Mouse (Mus musculus): ENCODE measurements around the gene Ranbp17. TPM values are rescaled to one million over a fixed set of nuclear protein-coding genes. Genes with fewer than 3 reads are reported as not detected.

Ranbp17 gene
- polyA plus RNA-seq, 1 experiment from 2014 or later: 6.8 TPM

- Histone ChIP-seq H3K27me3 (replicated peaks; ENCODE audit: control insufficient read depth, insufficient read depth, low read length) (no peaks in the 10 kb centered on the region), H3K4me1 (replicated peaks; ENCODE audit: control insufficient read depth, insufficient read depth, low read length) (no peaks in the 10 kb centered on the region), H3K9ac (ENCODE audit: low read length) (no peak overlapping the region), H3K9me3 (ENCODE audit: control insufficient read depth, low read length) (no peaks in the 10 kb centered on the region), H3K36me3 (ENCODE audit: control insufficient read depth, insufficient read depth, low read length) (no peaks in the 10 kb centered on the region), H3K4me3 (ENCODE audit: low read depth, low read length) (no peak overlapping the region), H3K4me2 (ENCODE audit: low read length) (no peak overlapping the region), H3K27ac (ENCODE audit: low read depth) (no peak overlapping the region)
- WGBS: 84% methylated on average over 4 of the region's 4 CpGs
- ATAC-seq (replicated peaks; ENCODE audit: low FRiP score, low TSS enrichment, low read depth) (no peak), DNase-seq (ENCODE audit: low spot score) (no peak)
Measured at GRCm38 (mm10) chr11:33534541-33534940, 21.0 kb upstream of the Ranbp17 start.

GRCm38 (mm10) chr11:33533577-33533976 is 20.0 kb upstream of the Ranbp17 start:
- no peak overlapping the region for H3K4me3 ChIP-seq (ENCODE audit: low read depth, low read length)
- no peak overlapping the region for H3K4me2 ChIP-seq (ENCODE audit: low read length)
- no peaks in the 10 kb centered on the region for H3K4me1 ChIP-seq (replicated peaks; ENCODE audit: control insufficient read depth, insufficient read depth, low read length)
- H3K27ac ChIP-seq (ENCODE audit: low read depth): no peak overlapping the region
- H3K27me3 ChIP-seq (replicated peaks; ENCODE audit: control insufficient read depth, insufficient read depth, low read length): no peaks in the 10 kb centered on the region
- H3K9ac ChIP-seq (ENCODE audit: low read length): no peak overlapping the region
- H3K9me3 ChIP-seq (ENCODE audit: control insufficient read depth, low read length): no peaks in the 10 kb centered on the region
- 68% methylated on average over 3 of the region's 3 CpGs for WGBS
- no peak for ATAC-seq (replicated peaks; ENCODE audit: low FRiP score, low TSS enrichment, low read depth)
- DNase-seq (ENCODE audit: low spot score): no peak
- no peaks in the 10 kb centered on the region for H3K36me3 ChIP-seq (ENCODE audit: control insufficient read depth, insufficient read depth, low read length)

- Histone ChIP-seq H3K27me3 (replicated peaks; ENCODE audit: control insufficient read depth, insufficient read depth, low read length) (no peaks in the 10 kb centered on the region), H3K4me1 (replicated peaks; ENCODE audit: control insufficient read depth, insufficient read depth, low read length) (no peaks in the 10 kb centered on the region), H3K4me2 (ENCODE audit: low read length) (no peak overlapping the region), H3K9me3 (ENCODE audit: control insufficient read depth, low read length) (no peaks in the 10 kb centered on the region), H3K27ac (ENCODE audit: low read depth) (no peak overlapping the region), H3K4me3 (ENCODE audit: low read depth, low read length) (no peak overlapping the region), H3K9ac (ENCODE audit: low read length) (no peak overlapping the region), H3K36me3 (ENCODE audit: control insufficient read depth, insufficient read depth, low read length) (no peaks in the 10 kb centered on the region)
- WGBS: 38% methylated on average over 2 of the region's 2 CpGs
- ATAC-seq (replicated peaks; ENCODE audit: low FRiP score, low TSS enrichment, low read depth) (no peak), DNase-seq (ENCODE audit: low spot score) (no peak)
Measured at GRCm38 (mm10) chr11:33529576-33529975, 16.0 kb upstream of the Ranbp17 start.

- peak; percentile 91 for ATAC-seq (replicated peaks; ENCODE audit: low FRiP score, low TSS enrichment, low read depth)
- H3K27me3 ChIP-seq (replicated peaks; ENCODE audit: control insufficient read depth, insufficient read depth, low read length): no peaks in the 10 kb centered on the region
- H3K4me3 ChIP-seq (ENCODE audit: low read depth, low read length): peak overlapping the region; percentile 86
- peak overlapping the region; percentile 77 for H3K4me2 ChIP-seq (ENCODE audit: low read length)
- DNase-seq (ENCODE audit: low spot score): peak; percentile 86
- H3K4me1 ChIP-seq (replicated peaks; ENCODE audit: control insufficient read depth, insufficient read depth, low read length): no peaks in the 10 kb centered on the region
- H3K27ac ChIP-seq (ENCODE audit: low read depth): peak overlapping the region; percentile 77
- no peaks in the 10 kb centered on the region for H3K9me3 ChIP-seq (ENCODE audit: control insufficient read depth, low read length)
- H3K36me3 ChIP-seq (ENCODE audit: control insufficient read depth, insufficient read depth, low read length): no peaks in the 10 kb centered on the region
- peak overlapping the region; percentile 79 for H3K9ac ChIP-seq (ENCODE audit: low read length)
- WGBS: under 1% methylated on average over 42 of the region's 43 CpGs
Measured at GRCm38 (mm10) chr11:33512854-33513375, 631 bp downstream of the Ranbp17 start.

- Histone ChIP-seq H3K27ac (ENCODE audit: low read depth) (no peak overlapping the region), H3K4me3 (ENCODE audit: low read depth, low read length) (no peak overlapping the region), H3K9me3 (ENCODE audit: control insufficient read depth, low read length) (no peaks in the 10 kb centered on the region), H3K27me3 (replicated peaks; ENCODE audit: control insufficient read depth, insufficient read depth, low read length) (no peaks in the 10 kb centered on the region), H3K9ac (ENCODE audit: low read length) (no peak overlapping the region), H3K4me1 (replicated peaks; ENCODE audit: control insufficient read depth, insufficient read depth, low read length) (no peaks in the 10 kb centered on the region), H3K36me3 (ENCODE audit: control insufficient read depth, insufficient read depth, low read length) (no peaks in the 10 kb centered on the region), H3K4me2 (ENCODE audit: low read length) (no peak overlapping the region)
- no peak for DNase-seq (ENCODE audit: low spot score)
- no peak for ATAC-seq (replicated peaks; ENCODE audit: low FRiP score, low TSS enrichment, low read depth)
Measured at GRCm38 (mm10) chr11:33509401-33509800, 4.1 kb downstream of the Ranbp17 start.

GRCm38 (mm10) chr11:33485746-33486145 is 27.8 kb downstream of the Ranbp17 start:
- Histone ChIP-seq H3K9ac (ENCODE audit: low read length) (no peak overlapping the region), H3K4me1 (replicated peaks; ENCODE audit: control insufficient read depth, insufficient read depth, low read length) (no peaks in the 10 kb centered on the region), H3K27ac (ENCODE audit: low read depth) (no peak overlapping the region), H3K4me2 (ENCODE audit: low read length) (no peak overlapping the region), H3K4me3 (ENCODE audit: low read depth, low read length) (no peak overlapping the region), H3K27me3 (replicated peaks; ENCODE audit: control insufficient read depth, insufficient read depth, low read length) (no peaks in the 10 kb centered on the region), H3K36me3 (ENCODE audit: control insufficient read depth, insufficient read depth, low read length) (no peaks in the 10 kb centered on the region), H3K9me3 (ENCODE audit: control insufficient read depth, low read length) (no peaks in the 10 kb centered on the region)
- no peak for DNase-seq (ENCODE audit: low spot score)
- no peak for ATAC-seq (replicated peaks; ENCODE audit: low FRiP score, low TSS enrichment, low read depth)
- WGBS: 57% methylated on average over 4 of the region's 4 CpGs

GRCm38 (mm10) chr11:33480410-33480809 is 33.1 kb downstream of the Ranbp17 start:
- Histone ChIP-seq H3K27ac (ENCODE audit: low read depth) (no peak overlapping the region), H3K9ac (ENCODE audit: low read length) (no peak overlapping the region), H3K4me1 (replicated peaks; ENCODE audit: control insufficient read depth, insufficient read depth, low read length) (no peaks in the 10 kb centered on the region), H3K36me3 (ENCODE audit: control insufficient read depth, insufficient read depth, low read length) (no peaks in the 10 kb centered on the region), H3K4me2 (ENCODE audit: low read length) (no peak overlapping the region), H3K9me3 (ENCODE audit: control insufficient read depth, low read length) (no peaks in the 10 kb centered on the region), H3K4me3 (ENCODE audit: low read depth, low read length) (no peak overlapping the region), H3K27me3 (replicated peaks; ENCODE audit: control insufficient read depth, insufficient read depth, low read length) (no peaks in the 10 kb centered on the region)
- DNase-seq (ENCODE audit: low spot score) (no peak), ATAC-seq (replicated peaks; ENCODE audit: low FRiP score, low TSS enrichment, low read depth) (no peak)
- 82% methylated on average over 10 of the region's 10 CpGs for WGBS

GRCm38 (mm10) chr11:33479209-33479608 is 34.3 kb downstream of the Ranbp17 start:
- Histone ChIP-seq H3K9ac (ENCODE audit: low read length) (no peak overlapping the region), H3K9me3 (ENCODE audit: control insufficient read depth, low read length) (no peaks in the 10 kb centered on the region), H3K27ac (ENCODE audit: low read depth) (no peak overlapping the region), H3K27me3 (replicated peaks; ENCODE audit: control insufficient read depth, insufficient read depth, low read length) (no peaks in the 10 kb centered on the region), H3K4me3 (ENCODE audit: low read depth, low read length) (no peak overlapping the region), H3K4me2 (ENCODE audit: low read length) (no peak overlapping the region), H3K36me3 (ENCODE audit: control insufficient read depth, insufficient read depth, low read length) (no peaks in the 10 kb centered on the region), H3K4me1 (replicated peaks; ENCODE audit: control insufficient read depth, insufficient read depth, low read length) (no peaks in the 10 kb centered on the region)
- DNase-seq (ENCODE audit: low spot score) (no peak), ATAC-seq (replicated peaks; ENCODE audit: low FRiP score, low TSS enrichment, low read depth) (no peak)
- WGBS: 90% methylated on average over 4 of the region's 4 CpGs

GRCm38 (mm10) chr11:33476634-33477033 is 36.9 kb downstream of the Ranbp17 start:
- no peak overlapping the region for H3K9ac ChIP-seq (ENCODE audit: low read length)
- no peaks in the 10 kb centered on the region for H3K27me3 ChIP-seq (replicated peaks; ENCODE audit: control insufficient read depth, insufficient read depth, low read length)
- no peak overlapping the region for H3K4me2 ChIP-seq (ENCODE audit: low read length)
- no peaks in the 10 kb centered on the region for H3K36me3 ChIP-seq (ENCODE audit: control insufficient read depth, insufficient read depth, low read length)
- 93% methylated on average over 2 of the region's 2 CpGs for WGBS
- DNase-seq (ENCODE audit: low spot score): no peak
- no peaks in the 10 kb centered on the region for H3K9me3 ChIP-seq (ENCODE audit: control insufficient read depth, low read length)
- H3K27ac ChIP-seq (ENCODE audit: low read depth): no peak overlapping the region
- ATAC-seq (replicated peaks; ENCODE audit: low FRiP score, low TSS enrichment, low read depth): no peak
- no peaks in the 10 kb centered on the region for H3K4me1 ChIP-seq (replicated peaks; ENCODE audit: control insufficient read depth, insufficient read depth, low read length)
- no peak overlapping the region for H3K4me3 ChIP-seq (ENCODE audit: low read depth, low read length)
